Mouse (Mus musculus): ENCODE data around the gene Ntm. TPM values are rescaled to one million over a fixed set of nuclear protein-coding genes. Genes with fewer than 3 reads are reported as not detected.

Ntm gene
- polyA plus RNA-seq, 1 experiment from 2014 or later: 51.8 TPM

GRCm38 (mm10) chr9:29220941-29221615, 741.9 kb downstream of the Ntm start:
- no peak for ATAC-seq (ENCODE audit: insufficient number of reproducible peaks, low FRiP score)
- no peaks in the 10 kb centered on the region for H3K36me3 ChIP-seq
- H3K27ac ChIP-seq (ENCODE audit: poor library complexity, severe bottlenecking): no peak overlapping the region
- no peak overlapping the region for H3K9ac ChIP-seq
- 31% methylated on average over 5 of the region's 5 CpGs for WGBS
- 0 out of 2 replicates have a peak, but pooled peaks cover 6% of the 10 kb centered on the region for H3K9me3 ChIP-seq (replicated peaks)
- no peaks in the 10 kb centered on the region for H3K27me3 ChIP-seq (replicated peaks)
- no peak overlapping the region for H3K4me2 ChIP-seq
- peaks cover 8% of the 10 kb centered on the region; the same call in 1 of the 2 replicates for H3K4me1 ChIP-seq (replicated peaks)
- H3K4me3 ChIP-seq: no peak overlapping the region

- no peak overlapping the region for H3K9ac ChIP-seq
- no peak overlapping the region for H3K27ac ChIP-seq (ENCODE audit: poor library complexity, severe bottlenecking)
- 52% methylated on average over 11 of the region's 11 CpGs for WGBS
- no peaks in the 10 kb centered on the region for H3K27me3 ChIP-seq (replicated peaks)
- 0 out of 2 replicates have a peak, but pooled peaks cover 6% of the 10 kb centered on the region for H3K9me3 ChIP-seq (replicated peaks)
- H3K4me3 ChIP-seq: no peak overlapping the region
- peaks cover 8% of the 10 kb centered on the region; the same call in 1 of the 2 replicates for H3K4me1 ChIP-seq (replicated peaks)
- ATAC-seq (ENCODE audit: insufficient number of reproducible peaks, low FRiP score): no peak
- H3K36me3 ChIP-seq: no peaks in the 10 kb centered on the region
- no peak overlapping the region for H3K4me2 ChIP-seq
These were observed 742.4 kb downstream of the Ntm start for GRCm38 (mm10) chr9:29220493-29220892.

GRCm38 (mm10) chr9:29217951-29218350, 745.0 kb downstream of the Ntm start:
- 0 out of 2 replicates have a peak, but pooled peaks cover 6% of the 10 kb centered on the region for H3K9me3 ChIP-seq (replicated peaks)
- no peak overlapping the region for H3K4me2 ChIP-seq
- H3K27me3 ChIP-seq (replicated peaks): no peaks in the 10 kb centered on the region
- no peaks in the 10 kb centered on the region for H3K36me3 ChIP-seq
- no peak overlapping the region for H3K27ac ChIP-seq (ENCODE audit: poor library complexity, severe bottlenecking)
- H3K4me1 ChIP-seq (replicated peaks): peaks cover 11% of the 10 kb centered on the region; the same call in 1 of the 2 replicates
- no peak for ATAC-seq (ENCODE audit: insufficient number of reproducible peaks, low FRiP score)
- no peak overlapping the region for H3K4me3 ChIP-seq
- H3K9ac ChIP-seq: no peak overlapping the region
- WGBS: 82% methylated on average over 7 of the region's 7 CpGs

- WGBS: 86% methylated on average over 8 of the region's 8 CpGs
- H3K27me3 ChIP-seq (replicated peaks): no peaks in the 10 kb centered on the region
- H3K9ac ChIP-seq: no peak overlapping the region
- H3K36me3 ChIP-seq: no peaks in the 10 kb centered on the region
- no peak overlapping the region for H3K4me2 ChIP-seq
- no peak for ATAC-seq (ENCODE audit: insufficient number of reproducible peaks, low FRiP score)
- no peak overlapping the region for H3K27ac ChIP-seq (ENCODE audit: poor library complexity, severe bottlenecking)
- H3K4me3 ChIP-seq: no peak overlapping the region
- peaks cover 11% of the 10 kb centered on the region; the same call in 1 of the 2 replicates for H3K4me1 ChIP-seq (replicated peaks)
- 0 out of 2 replicates have a peak, but pooled peaks cover 6% of the 10 kb centered on the region for H3K9me3 ChIP-seq (replicated peaks)
These were observed 746.4 kb downstream of the Ntm start for GRCm38 (mm10) chr9:29216528-29216927.

- Histone ChIP-seq H3K4me2 (no peak overlapping the region), H3K4me1 (replicated peaks) (peaks cover 5% of the 10 kb centered on the region; the same call in 1 of the 2 replicates), H3K4me3 (no peak overlapping the region), H3K27ac (ENCODE audit: poor library complexity, severe bottlenecking) (no peak overlapping the region), H3K36me3 (no peaks in the 10 kb centered on the region), H3K9me3 (replicated peaks) (0 out of 2 replicates have a peak, but pooled peaks cover 6% of the 10 kb centered on the region), H3K9ac (no peak overlapping the region), H3K27me3 (replicated peaks) (no peaks in the 10 kb centered on the region)
- 82% methylated on average over 2 of the region's 2 CpGs for WGBS
- no peak for ATAC-seq (ENCODE audit: insufficient number of reproducible peaks, low FRiP score)
These were observed 747.1 kb downstream of the Ntm start for GRCm38 (mm10) chr9:29215796-29216195.

- Histone ChIP-seq H3K27ac (ENCODE audit: poor library complexity, severe bottlenecking) (no peak overlapping the region), H3K4me2 (no peak overlapping the region), H3K27me3 (replicated peaks) (no peaks in the 10 kb centered on the region), H3K36me3 (no peaks in the 10 kb centered on the region), H3K9me3 (replicated peaks) (0 out of 2 replicates have a peak, but pooled peaks cover 2% of the 10 kb centered on the region), H3K9ac (no peak overlapping the region), H3K4me3 (no peak overlapping the region), H3K4me1 (replicated peaks) (peaks cover 5% of the 10 kb centered on the region; the same call in 1 of the 2 replicates)
- ATAC-seq (ENCODE audit: insufficient number of reproducible peaks, low FRiP score): no peak
- 75% methylated on average over 1 of the region's 1 CpGs for WGBS
These were observed 747.7 kb downstream of the Ntm start for GRCm38 (mm10) chr9:29215241-29215640.

- no peaks in the 10 kb centered on the region for H3K27me3 ChIP-seq (replicated peaks)
- no peak overlapping the region for H3K4me2 ChIP-seq
- no peak for ATAC-seq (ENCODE audit: insufficient number of reproducible peaks, low FRiP score)
- H3K9me3 ChIP-seq (replicated peaks): no peaks in the 10 kb centered on the region
- 85% methylated on average over 2 of the region's 2 CpGs for WGBS
- no peak overlapping the region for H3K4me3 ChIP-seq
- H3K36me3 ChIP-seq: no peaks in the 10 kb centered on the region
- H3K9ac ChIP-seq: no peak overlapping the region
- H3K27ac ChIP-seq (ENCODE audit: poor library complexity, severe bottlenecking): no peak overlapping the region
- H3K4me1 ChIP-seq (replicated peaks): peaks cover 16% of the 10 kb centered on the region
These were observed 753.7 kb downstream of the Ntm start for GRCm38 (mm10) chr9:29209243-29209642.

- Histone ChIP-seq H3K4me2 (no peak overlapping the region), H3K36me3 (no peaks in the 10 kb centered on the region), H3K4me3 (no peak overlapping the region), H3K27me3 (replicated peaks) (no peaks in the 10 kb centered on the region), H3K27ac (ENCODE audit: poor library complexity, severe bottlenecking) (no peak overlapping the region), H3K4me1 (replicated peaks) (peaks cover 17% of the 10 kb centered on the region), H3K9me3 (replicated peaks) (no peaks in the 10 kb centered on the region), H3K9ac (no peak overlapping the region)
- no peak for ATAC-seq (ENCODE audit: insufficient number of reproducible peaks, low FRiP score)
- WGBS: 81% methylated on average over 5 of the region's 5 CpGs
These were observed 754.8 kb downstream of the Ntm start for GRCm38 (mm10) chr9:29208142-29208541.

GRCm38 (mm10) chr9:29205680-29206079, 757.3 kb downstream of the Ntm start:
- no peaks in the 10 kb centered on the region for H3K9me3 ChIP-seq (replicated peaks)
- no peak overlapping the region for H3K4me3 ChIP-seq
- peaks cover 40% of the 10 kb centered on the region for H3K4me1 ChIP-seq (replicated peaks)
- H3K27ac ChIP-seq (ENCODE audit: poor library complexity, severe bottlenecking): no peak overlapping the region; the same call in 1 of the 2 replicates
- no peaks in the 10 kb centered on the region for H3K27me3 ChIP-seq (replicated peaks)
- no peak overlapping the region for H3K9ac ChIP-seq
- no peak overlapping the region for H3K4me2 ChIP-seq
- H3K36me3 ChIP-seq: no peaks in the 10 kb centered on the region
- 55% methylated on average over 4 of the region's 4 CpGs for WGBS
- ATAC-seq (ENCODE audit: insufficient number of reproducible peaks, low FRiP score): no peak

- WGBS: 20% methylated on average over 2 of the region's 2 CpGs
- H3K27me3 ChIP-seq (replicated peaks): no peaks in the 10 kb centered on the region
- H3K36me3 ChIP-seq: no peaks in the 10 kb centered on the region
- no peak overlapping the region for H3K4me2 ChIP-seq
- no peaks in the 10 kb centered on the region for H3K9me3 ChIP-seq (replicated peaks)
- ATAC-seq (ENCODE audit: insufficient number of reproducible peaks, low FRiP score): no peak
- no peak overlapping the region for H3K4me3 ChIP-seq
- H3K27ac ChIP-seq (ENCODE audit: poor library complexity, severe bottlenecking): peak overlapping the region; percentile 50; the same call in 1 of the 2 replicates
- no peak overlapping the region for H3K9ac ChIP-seq
- peaks cover 41% of the 10 kb centered on the region for H3K4me1 ChIP-seq (replicated peaks)
These were observed 760.7 kb downstream of the Ntm start for GRCm38 (mm10) chr9:29202196-29202595.

- peaks cover 45% of the 10 kb centered on the region for H3K4me1 ChIP-seq (replicated peaks)
- no peak overlapping the region for H3K9ac ChIP-seq
- no peak overlapping the region for H3K4me2 ChIP-seq
- no peaks in the 10 kb centered on the region for H3K36me3 ChIP-seq
- peak; percentile 73; the same call in 1 of the 2 replicates for ATAC-seq (ENCODE audit: insufficient number of reproducible peaks, low FRiP score)
- 54% methylated on average over 14 of the region's 14 CpGs for WGBS
- no peak overlapping the region for H3K4me3 ChIP-seq
- 0 out of 2 replicates have a peak overlapping the region, but pooled peaks have one; percentile 38 for H3K27ac ChIP-seq (ENCODE audit: poor library complexity, severe bottlenecking)
- H3K27me3 ChIP-seq (replicated peaks): no peaks in the 10 kb centered on the region
- H3K9me3 ChIP-seq (replicated peaks): no peaks in the 10 kb centered on the region
These were observed 761.5 kb downstream of the Ntm start for GRCm38 (mm10) chr9:29201163-29202053.
